Comparison of ENCODE assay signal across 11 mouse cellular contexts in the genomic region with DNA sequence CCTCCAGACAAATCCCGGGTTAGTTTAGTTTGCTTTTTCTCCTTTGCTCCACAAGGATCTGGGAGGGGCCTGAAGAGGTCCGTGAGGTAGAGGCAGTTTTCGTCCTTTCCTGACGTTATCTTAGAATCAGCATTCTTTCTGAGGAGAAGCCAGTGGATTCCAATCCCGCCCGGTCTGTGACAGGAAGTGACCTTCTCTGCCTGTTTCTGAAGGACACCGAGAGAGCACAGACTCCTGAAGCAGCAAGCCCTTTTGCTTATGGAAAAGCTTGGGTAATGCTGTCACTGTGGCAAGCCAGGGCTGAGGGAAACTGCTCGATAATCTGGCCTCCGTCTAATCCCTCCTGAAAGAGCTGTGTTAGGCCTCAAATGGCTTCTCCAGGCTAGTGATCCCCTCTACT.
DNase-seq lines count a peak whose midpoint lies in the region; ATAC-seq lines count a peak whose summit lies in the region.
"Had no signal": no experiment of that assay in that cellular context is flagged by ENCODE, and none has a peak within 500 bp of the region (broad histone marks: within the 10 kb centered on the region; RNA-seq: fewer than 3 reads in every experiment).

No protein-coding gene starts in this region.

- H3K9ac ChIP-seq in heart, embryonic 13.5 days: 0 out of 2 replicates have a peak overlapping the region, but pooled peaks have one; percentile 15
- H3K9ac ChIP-seq: embryonic facial prominence, embryonic 12.5 days; forebrain, postnatal 0 days; liver, embryonic 15.5 days had no signal

- 17% methylated on average over 9 of the region's 9 CpGs for WGBS in heart, embryonic 13.5 days

- DNase-seq in heart, adult 18-20 months: peak; percentile 43 to 48
- no peak for DNase-seq in heart, postnatal 25 days (ENCODE audit: low spot score)
- DNase-seq in adrenal gland, adult 8-10 months: peak; percentile 45
- peak; percentile 41 for DNase-seq in kidney, postnatal 14 days
- no peak for DNase-seq in retina, embryonic 14.5 days (ENCODE audit: low spot score)
- DNase-seq in layer of hippocampus, postnatal 14 days (ENCODE audit: low spot score in 2 of 2): no peak
- no peak for DNase-seq in cerebellum, adult 8-10 months
- DNase-seq: forebrain, postnatal 0 days had no signal

- ATAC-seq in heart, embryonic 13.5 days (ENCODE audit: extremely low read depth, insufficient number of reproducible peaks, low FRiP score, low TSS enrichment): no peak
- ATAC-seq: forebrain, postnatal 0 days had no signal

- H3K36me3 ChIP-seq in heart, embryonic 13.5 days: no peaks in the 10 kb centered on the region
- H3K36me3 ChIP-seq: embryonic facial prominence, embryonic 12.5 days; liver, embryonic 15.5 days had no signal

- intact Hi-C loops in heart, postnatal 25 days (cut with DNase I): no loop called here

- no peaks in the 10 kb centered on the region for H3K9me3 ChIP-seq in heart, embryonic 13.5 days
- H3K9me3 ChIP-seq: embryonic facial prominence, embryonic 12.5 days; liver, embryonic 15.5 days had no signal

- H3K4me2 ChIP-seq in heart, embryonic 13.5 days: no peak overlapping the region
- H3K4me2 ChIP-seq: embryonic facial prominence, embryonic 12.5 days; liver, embryonic 15.5 days had no signal

- H3K4me3 ChIP-seq in heart, embryonic 13.5 days: no peak overlapping the region
- H3K4me3 ChIP-seq: embryonic facial prominence, embryonic 12.5 days; liver, embryonic 15.5 days had no signal

- H3K27ac ChIP-seq in heart, embryonic 13.5 days (replicated peaks): peak overlapping the region; percentile 73
- H3K27ac ChIP-seq: embryonic facial prominence, embryonic 12.5 days; liver, embryonic 15.5 days had no signal

- peaks cover 29% of the 10 kb centered on the region for H3K4me1 ChIP-seq in heart, embryonic 13.5 days
- H3K4me1 ChIP-seq: embryonic facial prominence, embryonic 12.5 days had no signal

- no peaks in the 10 kb centered on the region for H3K27me3 ChIP-seq in heart, embryonic 13.5 days (replicated peaks)
- H3K27me3 ChIP-seq: embryonic facial prominence, embryonic 12.5 days; liver, embryonic 15.5 days had no signal

Comparison
In these comparisons a context has a peak if more than half of its experiments do, and no peak if none do; other contexts are left out.
1. DNase-seq: peak in heart, adult 18-20 months (2 of 2), adrenal gland, adult 8-10 months (single experiment) and kidney, postnatal 14 days (single experiment); none in heart, postnatal 25 days (single experiment), retina, embryonic 14.5 days (single experiment), layer of hippocampus, postnatal 14 days (0 of 2) and cerebellum, adult 8-10 months (single experiment).